Comparison of ENCODE assay signal across 8 mouse cellular contexts in the genomic region with DNA sequence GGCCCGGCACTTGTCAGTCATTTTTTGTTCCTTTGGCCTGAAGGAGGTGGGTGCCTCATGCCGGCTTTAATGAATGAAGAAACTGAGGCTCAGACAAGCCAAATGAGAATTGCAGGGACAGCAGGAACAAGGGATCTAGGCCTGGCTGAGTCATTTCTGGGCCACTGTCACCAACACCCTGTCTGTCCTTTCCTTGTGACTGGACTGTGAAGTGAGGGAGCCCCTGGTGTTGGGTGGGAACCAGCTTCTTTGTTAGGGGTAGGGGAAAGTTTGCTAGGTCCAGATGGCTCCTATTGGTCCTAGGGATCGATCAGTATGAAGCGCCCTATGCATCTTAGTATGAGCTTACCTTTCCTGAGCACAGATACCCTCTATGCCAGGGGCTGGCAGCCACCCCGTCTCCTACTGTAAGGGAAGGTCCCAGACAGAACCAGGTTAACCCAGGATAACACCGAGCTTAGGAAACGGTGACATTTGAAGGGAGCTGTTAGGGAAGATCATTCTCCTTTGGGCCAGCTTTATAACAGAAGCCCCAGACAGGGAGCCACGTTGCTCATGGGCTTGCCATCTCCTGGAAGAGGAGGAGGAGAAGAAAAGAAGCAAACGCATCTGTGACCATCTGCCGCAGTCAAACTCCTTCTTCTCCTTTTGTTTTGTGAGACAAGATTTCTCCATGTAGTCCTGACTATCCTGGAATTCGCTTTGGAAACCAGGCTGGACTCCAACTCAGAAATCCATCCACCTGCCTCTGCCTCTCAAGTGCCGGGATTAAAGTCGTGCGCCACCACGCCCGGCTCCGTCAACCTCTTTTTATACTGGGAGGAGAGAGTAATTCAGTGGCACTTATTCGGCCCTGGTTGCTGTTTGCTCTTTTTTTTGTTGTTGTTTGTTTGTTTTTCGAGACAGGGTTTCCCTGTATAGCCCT. TPM values are rescaled to one million over a fixed set of nuclear protein-coding genes. Genes with fewer than 3 reads are reported as not detected.
DNase-seq lines count a peak whose midpoint lies in the region; ATAC-seq and TF ChIP-seq lines count a peak whose summit lies in the region.

No protein-coding gene starts in this region.

- H3K4me3 ChIP-seq in lung, embryonic 15.5 days, result peak overlapping the region; percentile 70
- H3K4me3 ChIP-seq in lung, adult 2 months (replicated peaks; ENCODE audit: extremely low read depth, low read depth, low read length), result no peak overlapping the region
- peak overlapping the region; percentile 53; the same call in 1 of the 2 replicates for H3K4me3 ChIP-seq in limb, embryonic 13.5 days
- H3K4me3 ChIP-seq in small intestine, adult 2 months (ENCODE audit: low read depth, low read length), result no peak overlapping the region

- 77% methylated on average over 19 of the region's 19 CpGs for WGBS in lung, embryonic 15.5 days
- 74% methylated on average over 19 of the region's 19 CpGs for WGBS in lung, adult 2 months
- 81% methylated on average over 19 of the region's 19 CpGs for WGBS in limb, embryonic 13.5 days
- WGBS in small intestine, adult 2 months, result 76% methylated on average over 19 of the region's 19 CpGs

- H3K9me3 ChIP-seq in lung, embryonic 15.5 days, result no peaks in the 10 kb centered on the region
- no peaks in the 10 kb centered on the region for H3K9me3 ChIP-seq in limb, embryonic 13.5 days

- no peak for TF ChIP-seq POLR2A in lung, adult 2 months (IDR thresholded peaks at IDR 0.05; ENCODE audit: borderline replicate concordance, extremely low read depth, low read depth, low read length)
- no peak for TF ChIP-seq POLR2A in small intestine, adult 2 months (IDR thresholded peaks at IDR 0.05; ENCODE audit: low read depth, low read length)

- no peak for ATAC-seq in cerebellum, adult (ENCODE audit: insufficient number of reproducible peaks, low FRiP score, low TSS enrichment)
- no peak for ATAC-seq in lung, embryonic 15.5 days (ENCODE audit: borderline replicate concordance, extremely low read depth, low FRiP score, low TSS enrichment)
- ATAC-seq in limb, embryonic 13.5 days (ENCODE audit: low FRiP score, low read depth), result no peak

- H3K36me3 ChIP-seq in lung, embryonic 15.5 days, result no peaks in the 10 kb centered on the region
- H3K36me3 ChIP-seq in limb, embryonic 13.5 days, result no peaks in the 10 kb centered on the region
- 0 out of 2 replicates have a peak, but pooled peaks cover 1% of the 10 kb centered on the region for H3K36me3 ChIP-seq in small intestine, adult 2 months (ENCODE audit: control insufficient read depth, insufficient read depth, low read length)

- no peak for TF ChIP-seq CTCF in lung, adult 2 months (IDR thresholded peaks at IDR 0.05; ENCODE audit: insufficient read depth, low read length)
- no peak for TF ChIP-seq CTCF in small intestine, adult 2 months (IDR thresholded peaks at IDR 0.05; ENCODE audit: extremely low read depth, insufficient read length, insufficient replicate concordance, low read depth, low read length)

- H3K9ac ChIP-seq in lung, embryonic 15.5 days, result no peak overlapping the region
- H3K9ac ChIP-seq in limb, embryonic 13.5 days, result no peak overlapping the region

- peak overlapping the region; percentile 94 for H3K27ac ChIP-seq in lung, embryonic 15.5 days
- H3K27ac ChIP-seq in limb, embryonic 13.5 days, result no peak overlapping the region
- 0 out of 2 replicates have a peak overlapping the region, but pooled peaks have one; percentile 32 for H3K27ac ChIP-seq in small intestine, adult 2 months (ENCODE audit: insufficient read depth, low read depth, low read length)

- H3K27me3 ChIP-seq in lung, embryonic 15.5 days, result peaks cover 24% of the 10 kb centered on the region
- H3K27me3 ChIP-seq in limb, embryonic 13.5 days, result peaks cover 53% of the 10 kb centered on the region
- H3K27me3 ChIP-seq in small intestine, adult 2 months (ENCODE audit: control insufficient read depth, insufficient read depth, low read length), result no peaks in the 10 kb centered on the region

- H3K4me1 ChIP-seq in lung, embryonic 15.5 days, result peaks cover 45% of the 10 kb centered on the region
- H3K4me1 ChIP-seq in lung, adult 2 months (ENCODE audit: control insufficient read depth, insufficient read depth, low read length), result peaks cover 22% of the 10 kb centered on the region
- peaks cover 45% of the 10 kb centered on the region for H3K4me1 ChIP-seq in limb, embryonic 13.5 days
- H3K4me1 ChIP-seq in small intestine, adult 2 months (ENCODE audit: control insufficient read depth, insufficient read depth, insufficient read length, low read length), result peaks cover 27% of the 10 kb centered on the region

- peak overlapping the region; percentile 97 for H3K4me2 ChIP-seq in lung, embryonic 15.5 days
- H3K4me2 ChIP-seq in limb, embryonic 13.5 days (replicated peaks), result peak overlapping the region; percentile 89

- DNase-seq in cerebellum, adult 11-12 months, result peak; percentile 62
- DNase-seq in lung, adult 2 months, result no peak
- DNase-seq in retina, embryonic 14.5 days (ENCODE audit: low spot score), result no peak
- DNase-seq in spleen, adult 18-20 months, result no peak

RNA-seq across cellular contexts. Expression of gene Nbeal2, which starts 1.0 kb away (rescaled TPM):
- 3.6 and 4.2 TPM in 2 replicates for polyA plus RNA-seq in lung, embryonic 15.5 days (2015; fragmentation: Nextera tagmentation; extraction: Ambion mirVana)
- polyA plus RNA-seq in lung, adult 2 months (2012; rRNA removed), result 58.4 and 66.4 TPM in 2 replicates
- polyA plus RNA-seq in limb, embryonic 13.5 days (2015; fragmentation: Nextera tagmentation; extraction: Ambion mirVana), result 0.75 and 0.76 TPM in 2 replicates
- 28.1 and 28.8 TPM in 2 replicates for polyA plus RNA-seq in small intestine, adult 2 months (2012; rRNA removed)

RNA-seq across cellular contexts. Expression of gene Ccdc12, which starts 1.3 kb away (rescaled TPM):
- 151 TPM in 2 replicates for polyA plus RNA-seq in lung, embryonic 15.5 days (2015; fragmentation: Nextera tagmentation; extraction: Ambion mirVana)
- polyA plus RNA-seq in lung, adult 2 months (2012; rRNA removed), result 101 and 124 TPM in 2 replicates
- 106 and 107 TPM in 2 replicates for polyA plus RNA-seq in limb, embryonic 13.5 days (2015; fragmentation: Nextera tagmentation; extraction: Ambion mirVana)
- 52.9 and 138 TPM in 2 replicates for polyA plus RNA-seq in small intestine, adult 2 months (2012; rRNA removed)

RNA-seq across cellular contexts. Expression of gene Nradd, which starts 30.7 kb away (rescaled TPM):
- 51.2 and 55.6 TPM in 2 replicates for polyA plus RNA-seq in lung, embryonic 15.5 days (2015; fragmentation: Nextera tagmentation; extraction: Ambion mirVana)
- polyA plus RNA-seq in lung, adult 2 months (2012; rRNA removed), result 20.0 and 22.9 TPM in 2 replicates
- polyA plus RNA-seq in limb, embryonic 13.5 days (2015; fragmentation: Nextera tagmentation; extraction: Ambion mirVana), result 61.2 and 64.5 TPM in 2 replicates
- 3.3 and 3.7 TPM in 2 replicates for polyA plus RNA-seq in small intestine, adult 2 months (2012; rRNA removed)

Comparison
In these comparisons a context has a peak if more than half of its experiments do, and no peak if none do; other contexts are left out.
1. H3K4me3 ChIP-seq: peak in lung, embryonic 15.5 days (single experiment) and limb, embryonic 13.5 days (single experiment); none in lung, adult 2 months (single experiment) and small intestine, adult 2 months (single experiment).